ENCODE assay signal across 23 mouse cellular contexts in the genomic region with DNA sequence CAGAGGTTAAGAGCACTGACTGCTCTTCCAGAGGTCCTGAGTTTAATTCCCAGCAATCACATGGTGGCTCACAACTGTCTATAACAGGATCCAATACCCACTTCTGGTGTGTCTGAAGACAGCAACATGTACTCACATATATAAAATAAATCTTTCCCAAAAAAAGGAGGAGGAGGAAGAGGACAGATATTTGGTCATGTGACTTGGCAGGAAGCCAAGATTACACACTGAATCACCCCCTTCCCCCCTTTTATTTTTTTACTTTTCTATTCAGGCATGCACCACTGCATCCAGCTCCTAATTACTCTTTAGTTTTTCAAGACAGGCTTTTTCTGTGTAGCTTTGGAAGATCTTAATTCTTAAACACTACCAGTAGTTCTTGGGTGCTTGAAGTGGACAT. TPM values are rescaled to one million over a fixed set of nuclear protein-coding genes. Genes with fewer than 3 reads are reported as not detected.
"Had no signal": no experiment of that assay in that cellular context is flagged by ENCODE, and none has a peak within 500 bp of the region (broad histone marks: within the 10 kb centered on the region; RNA-seq: fewer than 3 reads in every experiment).

No protein-coding gene starts in this region.

- H3K4me1 ChIP-seq: midbrain, embryonic 13.5 days; midbrain, embryonic 15.5 days; neural tube, embryonic 13.5 days; neural tube, embryonic 15.5 days had no signal

- H3K27ac ChIP-seq: midbrain, embryonic 13.5 days; midbrain, embryonic 15.5 days; neural tube, embryonic 13.5 days; neural tube, embryonic 15.5 days had no signal

- H3K27me3 ChIP-seq: midbrain, embryonic 13.5 days; midbrain, embryonic 15.5 days; neural tube, embryonic 13.5 days; neural tube, embryonic 15.5 days had no signal

- DNase-seq: lung, adult 18-20 months; lung, embryonic 14.5 days; lung, postnatal 10 days; lung, postnatal 4 days; retina, postnatal 1 day; right cerebral cortex, adult 18-20 months; right cerebral cortex, postnatal 25 days; right cerebral cortex, postnatal 4 days; spleen, adult 18-20 months; thymus, adult 18-20 months; thymus, postnatal 14 days; thymus, postnatal 36 days had no signal

- H3K9me3 ChIP-seq: midbrain, embryonic 13.5 days; midbrain, embryonic 15.5 days; neural tube, embryonic 13.5 days; neural tube, embryonic 15.5 days had no signal

- H3K4me2 ChIP-seq: lung, embryonic 14.5 days; midbrain, embryonic 11.5 days; midbrain, embryonic 13.5 days; midbrain, embryonic 15.5 days; neural tube, embryonic 13.5 days; neural tube, embryonic 15.5 days had no signal

- H3K4me3 ChIP-seq: midbrain, embryonic 13.5 days; midbrain, embryonic 15.5 days; neural tube, embryonic 13.5 days; neural tube, embryonic 15.5 days had no signal

- H3K9ac ChIP-seq: lung, embryonic 14.5 days; midbrain, embryonic 13.5 days; midbrain, embryonic 15.5 days; neural tube, embryonic 13.5 days; neural tube, embryonic 15.5 days had no signal

- ATAC-seq: midbrain, embryonic 13.5 days; midbrain, embryonic 15.5 days had no signal

RNA-seq across cellular contexts. Expression of gene 1700003F12Rik, which starts 25.4 kb away (rescaled TPM):
- total RNA-seq: megakaryocyte, adult 5-6 weeks; monocyte, adult 5-6 weeks had no signal

RNA-seq across cellular contexts. Expression of gene Actl10, which starts 30.1 kb away (rescaled TPM):
- total RNA-seq: midbrain, postnatal 0 days; monocyte, adult 5-6 weeks had no signal
- polyA plus RNA-seq: liver, embryonic 16.5 days; midbrain, embryonic 11.5 days; small intestine, adult 2 months; stomach, embryonic 14.5 days had no signal

RNA-seq across cellular contexts. Expression of gene Necab3, which starts 37.2 kb away (rescaled TPM):
- total RNA-seq: monocyte, adult 5-6 weeks had no signal
